Mouse (Mus musculus) embryonic facial prominence, embryonic 13.5 days (tissue): ENCODE measurements around the gene Ier2. TPM values are rescaled to one million over a fixed set of nuclear protein-coding genes. Genes with fewer than 3 reads are reported as not detected.
"Not testable (repeated sequence)": the region's sequence is repeated elsewhere in the genome, so short reads cannot be mapped to it uniquely, and the experiment has no call there.

Experiments used
- ATAC-seq: fragments of 200-750 bp; cut with Nextera tagmentation; 2 replicates; pipeline ENCODE4 v1.8.0; 2017; ENCODE audit warnings: low read depth; ENCODE audit not compliant: insufficient number of reproducible peaks, insufficient read depth, low FRiP score, low TSS enrichment
- H3K27ac ChIP-seq: fragments of 300-500 bp; sonication (generic); 2 replicates; pipeline ENCODE4 v1.5.1; 2015; ENCODE audit warnings: moderate library complexity, mild to moderate bottlenecking, inconsistent platforms
- H3K27me3 ChIP-seq: fragments of 300-500 bp; sonication (generic); 2 replicates; pipeline ENCODE4 v1.6.1; 2015; ENCODE audit warnings: mild to moderate bottlenecking, inconsistent platforms
- H3K36me3 ChIP-seq: fragments of 300-500 bp; sonication (generic); 2 replicates; pipeline ENCODE4 v1.6.1; 2015; ENCODE audit warnings: mild to moderate bottlenecking, inconsistent platforms
- H3K4me1 ChIP-seq: fragments of 300-500 bp; sonication (generic); 2 replicates; pipeline ENCODE4 v1.6.1; 2015; ENCODE audit warnings: inconsistent platforms
- H3K4me2 ChIP-seq: fragments of 300-500 bp; sonication (generic); 2 replicates; pipeline ENCODE4 v1.6.1; 2015; ENCODE audit warnings: moderate library complexity, mild to moderate bottlenecking, inconsistent platforms
- H3K4me3 ChIP-seq: fragments of 300-500 bp; sonication (generic); 2 replicates; pipeline ENCODE4 v1.5.1; 2015; ENCODE audit warnings: mild to moderate bottlenecking, inconsistent platforms
- H3K9ac ChIP-seq: fragments of 300-500 bp; sonication (generic); 2 replicates; pipeline ENCODE4 v1.6.1; 2015; ENCODE audit warnings: mild to moderate bottlenecking, inconsistent platforms
- H3K9me3 ChIP-seq: fragments of 300-500 bp; sonication (generic); 2 replicates; pipeline ENCODE4 v1.6.1; 2016; ENCODE audit warnings: inconsistent platforms
- WGBS: fragments of 180-500 bp; shearing (Covaris S2); methylation state at CpG from one replicate; pipeline ENCODE4 v1.1.7; 2015; ENCODE audit warnings: mixed read lengths; 5-methylcytosine and 5-hydroxymethylcytosine counted together
- polyA plus RNA-seq: library from polyadenylated mRNA; unstranded; fragments of >200 nt; fragmentation: Nextera tagmentation; extraction: Ambion mirVana; gene quantifications from 2 replicates; pipeline ENCODE4 v1.2.1, GENCODE M21; 2015

The Ier2 gene
- polyA plus RNA-seq, 1 experiment from 2014 or later: 64.3 TPM

- 43% methylated on average over 8 of the region's 9 CpGs for WGBS
- H3K4me1 ChIP-seq: peaks cover 34% of the 10 kb centered on the region
- H3K27ac ChIP-seq: peak overlapping the region; percentile 45; the same call in 1 of the 2 replicates
- no peak for ATAC-seq
- no peaks in the 10 kb centered on the region for H3K9me3 ChIP-seq
- H3K27me3 ChIP-seq: no peaks in the 10 kb centered on the region
- no peak overlapping the region for H3K4me3 ChIP-seq
- H3K4me2 ChIP-seq: no peak overlapping the region
- no peaks in the 10 kb centered on the region for H3K36me3 ChIP-seq
- peak overlapping the region; percentile 0; the same call in 1 of the 2 replicates for H3K9ac ChIP-seq
Measured at GRCm38 (mm10) chr8:84634849-84635304, 27.8 kb downstream of the Ier2 start.

- Histone ChIP-seq H3K27me3 (no peaks in the 10 kb centered on the region), H3K9me3 (no peaks in the 10 kb centered on the region), H3K4me3 (no peak overlapping the region), H3K9ac (0 out of 2 replicates have a peak overlapping the region, but pooled peaks have one; percentile 11), H3K36me3 (no peaks in the 10 kb centered on the region), H3K4me2 (no peak overlapping the region), H3K27ac (no peak overlapping the region), H3K4me1 (peaks cover 34% of the 10 kb centered on the region)
- ATAC-seq: no peak
- WGBS: 43% methylated on average over 10 of the region's 10 CpGs
Measured at GRCm38 (mm10) chr8:84633841-84634584, 28.6 kb downstream of the Ier2 start.

GRCm38 (mm10) chr8:84631813-84632212, 30.8 kb downstream of the Ier2 start:
- no peak overlapping the region for H3K9ac ChIP-seq
- no peak overlapping the region for H3K27ac ChIP-seq
- no peak overlapping the region for H3K4me3 ChIP-seq
- H3K4me1 ChIP-seq: peaks cover 27% of the 10 kb centered on the region
- no peaks in the 10 kb centered on the region for H3K36me3 ChIP-seq
- no peak for ATAC-seq
- H3K4me2 ChIP-seq: no peak overlapping the region
- WGBS: 87% methylated on average over 4 of the region's 4 CpGs
- H3K9me3 ChIP-seq: no peaks in the 10 kb centered on the region
- no peaks in the 10 kb centered on the region for H3K27me3 ChIP-seq

- peaks cover 16% of the 10 kb centered on the region for H3K4me1 ChIP-seq
- H3K9ac ChIP-seq: no peak overlapping the region
- H3K27me3 ChIP-seq: no peaks in the 10 kb centered on the region
- no peak overlapping the region for H3K4me2 ChIP-seq
- 80% methylated on average over 4 of the region's 4 CpGs for WGBS
- H3K27ac ChIP-seq: no peak overlapping the region
- H3K4me3 ChIP-seq: no peak overlapping the region
- no peaks in the 10 kb centered on the region for H3K36me3 ChIP-seq
- H3K9me3 ChIP-seq: no peaks in the 10 kb centered on the region
- no peak for ATAC-seq
Measured at GRCm38 (mm10) chr8:84630145-84630544, 32.5 kb downstream of the Ier2 start.

GRCm38 (mm10) chr8:84629586-84629985, 33.1 kb downstream of the Ier2 start:
- no peaks in the 10 kb centered on the region for H3K36me3 ChIP-seq
- no peaks in the 10 kb centered on the region for H3K9me3 ChIP-seq
- no peak overlapping the region for H3K9ac ChIP-seq
- H3K27ac ChIP-seq: no peak overlapping the region
- H3K4me3 ChIP-seq: no peak overlapping the region
- H3K4me1 ChIP-seq: peaks cover 10% of the 10 kb centered on the region
- H3K27me3 ChIP-seq: no peaks in the 10 kb centered on the region
- no peak overlapping the region for H3K4me2 ChIP-seq
- WGBS: 78% methylated on average over 11 of the region's 11 CpGs
- no peak for ATAC-seq

- H3K27ac ChIP-seq, ATAC-seq, H3K4me3 ChIP-seq, H3K4me1 ChIP-seq, H3K4me2 ChIP-seq, H3K36me3 ChIP-seq, H3K9ac ChIP-seq, H3K9me3 ChIP-seq, H3K27me3 ChIP-seq: not testable (repeated sequence)
- 66% methylated on average over 4 of the region's 4 CpGs for WGBS
Measured at GRCm38 (mm10) chr8:84623425-84623824, 39.2 kb downstream of the Ier2 start.

- Histone ChIP-seq H3K27me3 (peaks cover 11% of the 10 kb centered on the region), H3K9ac (no peak overlapping the region), H3K27ac (no peak overlapping the region), H3K4me2 (no peak overlapping the region), H3K4me3 (no peak overlapping the region), H3K4me1 (peaks cover 10% of the 10 kb centered on the region), H3K36me3 (no peaks in the 10 kb centered on the region), H3K9me3 (no peaks in the 10 kb centered on the region)
- WGBS: 69% methylated on average over 8 of the region's 8 CpGs
- ATAC-seq: no peak
Measured at GRCm38 (mm10) chr8:84621102-84621625, 41.5 kb downstream of the Ier2 start.

- peak overlapping the region; percentile 50; the same call in 1 of the 2 replicates for H3K4me2 ChIP-seq
- no peaks in the 10 kb centered on the region for H3K9me3 ChIP-seq
- no peak overlapping the region for H3K4me3 ChIP-seq
- 43% methylated on average over 22 of the region's 22 CpGs for WGBS
- H3K36me3 ChIP-seq: no peaks in the 10 kb centered on the region
- H3K4me1 ChIP-seq: peaks cover 16% of the 10 kb centered on the region
- H3K27me3 ChIP-seq: peaks cover 23% of the 10 kb centered on the region
- no peak overlapping the region for H3K9ac ChIP-seq
- H3K27ac ChIP-seq: peak overlapping the region; percentile 55; the same call in 1 of the 2 replicates
- no peak for ATAC-seq
Measured at GRCm38 (mm10) chr8:84617005-84617404, 45.6 kb downstream of the Ier2 start.

GRCm38 (mm10) chr8:84615666-84616485, 46.8 kb downstream of the Ier2 start:
- peak overlapping the region; percentile 28 for H3K4me3 ChIP-seq
- no peak for ATAC-seq

GRCm38 (mm10) chr8:84614512-84615223, 48.0 kb downstream of the Ier2 start:
- Histone ChIP-seq H3K4me3 (peak overlapping the region; percentile 13; the same call in 1 of the 2 replicates), H3K9ac (peak overlapping the region; percentile 40; the same call in 1 of the 2 replicates), H3K4me2 (peak overlapping the region; percentile 50), H3K9me3 (no peaks in the 10 kb centered on the region), H3K4me1 (peaks cover 16% of the 10 kb centered on the region), H3K27ac (no peak overlapping the region), H3K27me3 (peaks cover 23% of the 10 kb centered on the region), H3K36me3 (peaks cover 4% of the 10 kb centered on the region; the same call in 1 of the 2 replicates)
- no peak for ATAC-seq
- 26% methylated on average over 16 of the region's 16 CpGs for WGBS

More at GRCm38 (mm10) chr8:84615666-84616485, 46.8 kb downstream of the Ier2 start:
- no peaks in the 10 kb centered on the region for H3K9me3 ChIP-seq
- H3K36me3 ChIP-seq: peaks cover 4% of the 10 kb centered on the region; the same call in 1 of the 2 replicates
- peak overlapping the region; percentile 27; the same call in 1 of the 2 replicates for H3K9ac ChIP-seq
- H3K4me2 ChIP-seq: peak overlapping the region; percentile 50
- WGBS: 29% methylated on average over 22 of the region's 22 CpGs
- peak overlapping the region; percentile 55; the same call in 1 of the 2 replicates for H3K27ac ChIP-seq
- peaks cover 23% of the 10 kb centered on the region for H3K27me3 ChIP-seq
- peaks cover 16% of the 10 kb centered on the region for H3K4me1 ChIP-seq
